Mouse (Mus musculus) gastrocnemius, postnatal 4 days (tissue): ENCODE measurements around the gene Zcwpw1. TPM values are rescaled to one million over a fixed set of nuclear protein-coding genes. Genes with fewer than 3 reads are reported as not detected.
"Not testable (repeated sequence)": the region's sequence is repeated elsewhere in the genome, so short reads cannot be mapped to it uniquely, and the experiment has no call there.

ENCODE experiments used
- DNase-seq, 2 experiments: peaks; one replicate each; pipeline ENCODE4 v3.0.0; 2021 to 2022; ENCODE audit warnings: low spot score in 2 of 2, mixed read lengths in 2 of 2
- total RNA-seq, 2 experiments: library from RNA; stranded (reverse); gene quantifications; 2 replicates each; pipeline ENCODE4 v1.2.3; 2021

Gene Zcwpw1
- total RNA-seq, 2 experiments from 2014 or later: 4.3 to 5.6 TPM

GRCm38 (mm10) chr5:137828694-137829093 is 41.1 kb downstream of the Zcwpw1 start:
- DNase-seq: peak in 1 of 2 experiments; percentile 11

DNA sequence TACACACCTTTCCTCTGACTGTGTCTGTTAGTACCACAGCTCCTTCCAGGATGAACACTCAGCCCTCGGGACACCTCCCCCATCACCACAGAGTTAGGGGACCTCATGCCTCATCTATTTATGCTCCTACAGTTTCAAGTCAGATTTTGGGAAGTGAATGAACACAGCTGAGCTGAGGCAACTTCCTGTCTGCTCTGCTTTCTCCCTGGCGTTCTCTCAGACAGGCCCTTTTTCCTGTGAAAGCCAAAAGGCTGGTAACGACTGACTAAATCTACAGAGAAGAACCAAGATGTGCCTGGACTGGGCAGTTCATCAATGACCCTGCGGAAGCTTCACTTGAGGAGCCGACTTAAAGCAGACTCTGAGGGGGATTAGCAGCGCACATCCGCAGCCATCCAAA is 42.6 kb downstream of the Zcwpw1 start:
- DNase-seq: peak in 1 of 2 experiments; percentile 10

GRCm38 (mm10) chr5:137831106-137831505 is 43.5 kb downstream of the Zcwpw1 start:
- no peak for DNase-seq

GRCm38 (mm10) chr5:137831506-137831905 is 43.9 kb downstream of the Zcwpw1 start:
- DNase-seq: peak in 1 of 2 experiments; percentile 3

DNA sequence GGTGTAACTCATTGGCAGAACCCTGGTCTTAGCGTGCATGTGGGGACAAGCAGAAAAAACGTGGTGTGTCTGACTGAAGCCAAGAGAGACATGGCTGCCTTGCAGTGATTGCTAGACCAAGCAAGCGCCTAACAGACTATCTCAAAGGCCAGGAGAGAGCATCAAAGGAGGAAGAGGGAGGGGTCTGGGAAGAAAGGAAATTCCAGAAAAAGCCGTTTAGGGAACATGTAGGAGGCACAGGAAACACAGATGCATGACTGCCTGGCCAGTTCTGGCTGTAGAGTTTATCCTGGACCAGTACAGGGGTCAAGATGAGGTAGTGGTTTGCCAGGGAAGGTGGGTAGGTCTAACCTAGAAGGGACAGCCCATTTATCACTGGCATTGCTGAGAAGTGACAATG is 45.9 kb downstream of the Zcwpw1 start:
- DNase-seq: peak in 1 of 2 experiments; percentile 1

- DNase-seq: peak in 1 of 2 experiments; percentile 14
Observed at GRCm38 (mm10) chr5:137835966-137836520, 48.4 kb downstream of the Zcwpw1 start, which contains the start of gene Pilra. Pilra (minus strand) TSS chr5:137836281.

- no peak for DNase-seq
Observed at GRCm38 (mm10) chr5:137836611-137837010, 49.0 kb downstream of the Zcwpw1 start.

DNA sequence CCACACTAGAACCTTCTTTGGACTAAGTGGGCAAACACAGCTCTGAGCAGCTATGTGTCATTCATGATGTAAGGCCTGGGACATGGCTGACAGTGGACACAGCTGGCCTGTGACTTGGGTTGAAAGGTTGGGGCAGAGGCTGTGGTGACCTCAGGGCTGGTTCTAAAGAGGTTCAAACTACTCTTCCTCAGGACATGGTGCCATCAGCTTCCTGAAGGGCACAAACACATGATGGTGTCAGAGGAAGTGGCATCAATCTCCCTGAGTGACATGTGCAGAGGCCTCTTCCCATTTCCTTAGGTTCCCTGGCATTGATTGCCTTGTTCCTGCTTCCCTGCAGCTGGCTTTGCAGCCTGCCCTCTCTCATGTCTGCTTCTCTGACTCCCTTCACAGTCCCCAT is 49.5 kb downstream of the Zcwpw1 start:
- peak in 1 of 2 experiments; percentile 11 for DNase-seq

DNA sequence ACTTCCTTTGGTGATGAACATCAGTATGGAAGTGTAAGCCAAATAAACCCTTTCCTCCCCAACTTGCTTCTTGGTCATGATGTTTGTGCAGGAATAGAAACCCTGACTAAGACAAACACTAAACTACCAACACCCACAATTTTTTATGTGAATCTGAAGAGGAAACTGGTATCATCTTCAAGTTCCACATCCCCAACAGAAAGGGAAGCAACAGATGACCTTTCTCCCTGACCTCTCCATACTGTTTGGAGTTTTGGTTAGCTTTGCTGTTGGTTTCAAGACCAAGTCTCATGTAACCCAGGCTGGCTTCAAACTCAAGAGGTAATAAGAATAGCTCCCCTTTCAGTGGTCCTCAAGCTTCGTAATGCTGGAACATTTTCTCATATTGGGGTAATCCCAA is 62.7 kb downstream of the Zcwpw1 start:
- not testable (repeated sequence) for DNase-seq

- not testable (repeated sequence) for DNase-seq
Observed at GRCm38 (mm10) chr5:137854907-137855306, 67.3 kb downstream of the Zcwpw1 start.

GRCm38 (mm10) chr5:137856870-137857269 is 69.3 kb downstream of the Zcwpw1 start:
- not testable (repeated sequence) for DNase-seq

DNA sequence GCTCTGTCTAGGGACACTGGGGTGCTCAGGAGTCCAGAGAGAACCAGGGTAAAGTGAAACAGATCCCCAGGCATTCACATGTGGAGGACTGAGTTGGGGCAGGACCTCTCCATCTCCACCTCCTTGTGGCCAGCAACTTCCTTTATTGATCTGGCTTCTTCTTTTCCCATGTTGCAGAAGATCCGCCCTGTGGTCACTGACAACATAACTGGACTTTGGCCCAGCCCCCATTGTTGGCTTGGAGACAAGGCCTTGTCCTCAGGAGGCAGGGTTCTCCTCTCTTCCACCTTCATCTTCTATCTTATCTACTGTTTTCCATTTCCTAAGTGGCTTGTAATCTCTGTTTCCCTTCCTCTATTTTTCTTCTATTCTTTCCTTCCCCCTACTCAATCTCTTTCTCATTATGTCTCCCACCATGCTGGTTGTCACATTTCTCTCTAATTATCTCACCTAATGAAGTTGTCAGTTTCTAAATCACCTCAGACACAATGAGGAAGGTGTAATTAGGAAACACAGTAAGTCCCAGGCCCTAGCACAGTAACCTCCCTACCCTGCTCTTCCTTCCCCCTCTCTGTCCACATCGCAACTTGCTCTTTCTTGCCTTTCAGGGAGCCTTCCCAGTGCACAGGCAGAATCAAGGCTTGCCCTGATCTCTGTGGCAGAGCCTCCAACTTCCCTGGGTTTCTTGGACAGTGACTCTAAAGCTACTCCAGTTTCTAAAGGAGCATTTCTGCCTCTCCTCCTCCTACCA is 70.5 kb downstream of the Zcwpw1 start, which contains the start of gene Pilrb1:
TSS of gene Pilrb1 (minus strand) at position 147 of the 751 bp plus-strand sequence.
- not testable (repeated sequence) for DNase-seq

GRCm38 (mm10) chr5:137864008-137864407 is 76.4 kb downstream of the Zcwpw1 start:
- DNase-seq: not testable (repeated sequence)

GRCm38 (mm10) chr5:137868600-137868999 is 81.0 kb downstream of the Zcwpw1 start:
- DNase-seq: not testable (repeated sequence)

DNA sequence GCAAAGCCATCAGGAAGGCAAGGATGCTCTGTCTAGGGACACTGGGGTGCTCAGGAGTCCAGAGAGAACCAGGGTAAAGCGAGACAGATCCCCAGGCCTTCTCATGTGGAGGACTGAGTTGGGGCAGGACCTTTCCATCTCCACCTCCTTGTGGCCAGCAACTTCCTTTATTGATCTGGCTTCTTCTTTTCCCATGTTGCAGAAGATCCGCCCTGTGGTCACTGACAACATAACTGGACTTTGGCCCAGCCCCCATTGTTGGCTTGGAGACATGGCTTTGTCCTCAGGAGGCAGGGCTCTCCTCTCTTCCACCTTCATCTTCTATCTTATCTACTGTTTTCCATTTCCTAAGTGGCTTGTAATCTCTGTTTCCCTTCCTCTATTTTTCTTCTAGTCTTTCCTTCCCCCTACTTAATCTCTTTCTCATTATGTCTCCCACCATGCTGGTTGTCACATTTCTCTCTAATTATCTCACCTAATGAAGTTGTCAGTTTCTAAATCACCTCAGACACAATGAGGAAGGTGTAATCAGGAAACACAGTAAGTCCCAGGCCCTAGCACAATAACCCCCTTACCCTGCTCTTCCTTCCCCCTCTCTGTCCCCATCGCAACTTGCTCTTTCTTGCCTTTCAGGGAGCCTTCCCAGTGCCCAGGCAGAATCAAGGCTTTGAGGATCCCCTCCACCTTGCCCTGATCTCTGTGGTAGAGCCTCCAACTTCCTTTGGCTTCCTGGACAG is 84.2 kb downstream of the Zcwpw1 start, which contains the start of gene Pilrb2:
TSS of gene Pilrb2 (minus strand) at position 172 of the 737 bp plus-strand sequence.
- not testable (repeated sequence) for DNase-seq

Other genes with a start within 250 kb of the Zcwpw1 start
- not detected for gene Actl6b, start 234.3 kb upstream of the Zcwpw1 start, total RNA-seq
- gene Tfr2, start 218.0 kb upstream of the Zcwpw1 start, total RNA-seq: under 1 TPM; 0.29 to 0.31 TPM
- 10 to 100 TPM; 31.1 to 35.3 TPM for gene Mospd3, start 186.7 kb upstream of the Zcwpw1 start, total RNA-seq
- 100 to 1,000 TPM; 362 to 399 TPM for gene Pcolce, start 174.0 kb upstream of the Zcwpw1 start, total RNA-seq
- under 1 TPM; 0.74 to 0.80 TPM for gene Fbxo24, start 158.8 kb upstream of the Zcwpw1 start, total RNA-seq
- gene Lrch4, start 158.7 kb upstream of the Zcwpw1 start, total RNA-seq: 10 to 100 TPM; 19.2 to 23.0 TPM
- 10 to 100 TPM in 1 of 2 experiments, 1 to 10 TPM in 1; 8.6 to 11.0 TPM for gene Gm20605, start 158.6 kb upstream of the Zcwpw1 start, total RNA-seq
- gene Sap25, start 146.5 kb upstream of the Zcwpw1 start, total RNA-seq: 1 to 10 TPM; 3.2 to 3.8 TPM
- gene Irs3, start 142.1 kb upstream of the Zcwpw1 start, total RNA-seq: 1 to 10 TPM in 1 of 2 experiments, under 1 TPM in 1; 0.59 to 1.2 TPM
- gene Agfg2, start 103.1 kb upstream of the Zcwpw1 start, total RNA-seq: 1 to 10 TPM; 7.8 to 7.9 TPM
- gene Nyap1, start 46.2 kb upstream of the Zcwpw1 start, total RNA-seq: 1 to 10 TPM in 1 of 2 experiments, under 1 TPM in 1; 0.73 to 1.2 TPM
- 100 to 1,000 TPM; 162 to 187 TPM for gene Tsc22d4, start 42.1 kb upstream of the Zcwpw1 start, total RNA-seq
- gene Ppp1r35, start 8.9 kb upstream of the Zcwpw1 start, total RNA-seq: 10 to 100 TPM; 14.5 to 15.8 TPM
- 10 to 100 TPM; 25.0 to 34.2 TPM for gene Mepce, start 143 bp upstream of the Zcwpw1 start, total RNA-seq
- 1 to 10 TPM; 1.7 to 2.4 TPM for gene Pilra, start 48.5 kb downstream of the Zcwpw1 start, total RNA-seq
- under 1 TPM; 0.59 to 0.98 TPM for gene Pilrb1, start 70.3 kb downstream of the Zcwpw1 start, total RNA-seq
- gene Pilrb2, start 84.0 kb downstream of the Zcwpw1 start, total RNA-seq: 1 to 10 TPM in 1 of 2 experiments, under 1 TPM in 1; 0.69 to 1.1 TPM
- under 1 TPM in 1 of 2 experiments, not detected in 1; 0.10 TPM for gene Cyp3a13, start 133.8 kb downstream of the Zcwpw1 start, total RNA-seq
- 10 to 100 TPM in 1 of 2 experiments, 1 to 10 TPM in 1; 8.1 to 10.3 TPM for gene Gjc3, start 175.3 kb downstream of the Zcwpw1 start, total RNA-seq
- 1 to 10 TPM in 1 of 2 experiments, under 1 TPM in 1; 0.37 to 1.2 TPM for gene Azgp1, start 193.7 kb downstream of the Zcwpw1 start, total RNA-seq
- not detected for gene Smok3a, start 233.5 kb downstream of the Zcwpw1 start, total RNA-seq
- gene Smok3b, start 233.6 kb downstream of the Zcwpw1 start, total RNA-seq: not detected